Mouse (Mus musculus): ENCODE results near the gene Ahcyl1. TPM values are rescaled to one million over a fixed set of nuclear protein-coding genes. Genes with fewer than 3 reads are reported as not detected.

Ahcyl1 gene
- 10 to 100 TPM; 81.9 to 85.4 TPM for total RNA-seq (2023)

GRCm38 (mm10) chr3:107695948-107696881 lies at the start of gene Ahcyl1:
Gene Ahcyl1 (minus strand): TSS chr3:107696560.

GRCm38 (mm10) chr3:107631523-107631958 lies 64.8 kb downstream of the Ahcyl1 start, which contains the start of gene Strip1:
Gene Strip1 (minus strand): TSS chr3:107631694.

GRCm38 (mm10) chr3:107630682-107631522 lies 65.5 kb downstream of the Ahcyl1 start, which contains the start of gene Gm10961:
Gene Gm10961 (plus strand): TSS chr3:107631322.

Other genes starting within 250 kb of the Ahcyl1 start
- not detected for gene Kcnc4, start 237.0 kb downstream of the Ahcyl1 start, total RNA-seq (2023)
- not detected for gene Slc6a17, start 178.5 kb downstream of the Ahcyl1 start, total RNA-seq (2023)
- gene Ubl4b, start 141.5 kb downstream of the Ahcyl1 start, total RNA-seq (2023): not detected
- gene Alx3, start 101.5 kb downstream of the Ahcyl1 start, total RNA-seq (2023): not detected
- gene Gm10961, start 65.2 kb downstream of the Ahcyl1 start, total RNA-seq (2023): not detected
- gene Strip1, start 64.9 kb downstream of the Ahcyl1 start, total RNA-seq (2023): 10 to 100 TPM; 56.6 to 59.2 TPM
- gene Csf1, start 63.9 kb upstream of the Ahcyl1 start, total RNA-seq (2023): 10 to 100 TPM in 1 of 2 experiments, 1 to 10 TPM in 1; 5.9 to 10.6 TPM
- not detected for gene Eps8l3, start 180.7 kb upstream of the Ahcyl1 start, total RNA-seq (2023)
- gene Gstm5, start 199.3 kb upstream of the Ahcyl1 start, total RNA-seq (2023): not detected
- 1 to 10 TPM; 3.5 to 4.6 TPM for gene Gstm7, start 235.3 kb upstream of the Ahcyl1 start, total RNA-seq (2023)
- not detected for gene Gstm6, start 247.2 kb upstream of the Ahcyl1 start, total RNA-seq (2023)